Mouse (Mus musculus) limb, embryonic 13.5 days (tissue): ENCODE data around the gene Mertk. TPM values are rescaled to one million over a fixed set of nuclear protein-coding genes. Genes with fewer than 3 reads are reported as not detected.

Experiments
- ATAC-seq: fragments of 200-750 bp; cut with Nextera tagmentation; 2 replicates; pipeline ENCODE4 v1.8.0; 2017; ENCODE audit warnings: low read depth, moderate number of reproducible peaks, moderate TSS enrichment; ENCODE audit not compliant: low FRiP score
- H3K27ac ChIP-seq: fragments of 300-500 bp; sonication (generic); 2 replicates; pipeline ENCODE4 v1.5.1; 2015; ENCODE audit warnings: inconsistent platforms, mild to moderate bottlenecking, moderate library complexity
- H3K27me3 ChIP-seq: fragments of 300-500 bp; sonication (generic); 2 replicates; pipeline ENCODE4 v1.6.1; 2015; ENCODE audit warnings: mild to moderate bottlenecking, inconsistent platforms
- H3K36me3 ChIP-seq: fragments of 300-500 bp; sonication (generic); 2 replicates; pipeline ENCODE4 v1.6.1; 2015; ENCODE audit warnings: inconsistent platforms, mild to moderate bottlenecking, moderate library complexity
- H3K4me1 ChIP-seq: fragments of 300-500 bp; sonication (generic); 2 replicates; pipeline ENCODE4 v1.6.1; 2015; ENCODE audit warnings: inconsistent platforms
- H3K4me2 ChIP-seq: fragments of 300-500 bp; sonication (generic); replicated peaks from 2 replicates; pipeline ENCODE4 v1.6.1; 2015; ENCODE audit warnings: inconsistent platforms, mild to moderate bottlenecking, moderate library complexity
- H3K4me3 ChIP-seq: fragments of 300-500 bp; sonication (generic); 2 replicates; pipeline ENCODE4 v1.5.1; 2015; ENCODE audit warnings: moderate library complexity, mild to moderate bottlenecking, inconsistent platforms
- H3K9ac ChIP-seq: fragments of 300-500 bp; sonication (generic); 2 replicates; pipeline ENCODE4 v1.6.1; 2015; ENCODE audit warnings: mild to moderate bottlenecking, inconsistent platforms
- H3K9me3 ChIP-seq: fragments of 300-500 bp; sonication (generic); 2 replicates; pipeline ENCODE4 v1.6.1; 2016; ENCODE audit warnings: inconsistent platforms
- WGBS: fragments of 180-500 bp; shearing (Covaris S2); methylation state at CpG from one replicate; pipeline ENCODE4 v1.1.7; 2015; 5-methylcytosine and 5-hydroxymethylcytosine counted together
- polyA plus RNA-seq: library from polyadenylated mRNA; unstranded; fragments of >200 nt; fragmentation: Nextera tagmentation; extraction: Ambion mirVana; gene quantifications from 2 replicates; pipeline ENCODE4 v1.2.1, GENCODE M21; 2015

Mertk gene
- polyA plus RNA-seq, 1 experiment from 2014 or later = 15.6 TPM

DNA sequence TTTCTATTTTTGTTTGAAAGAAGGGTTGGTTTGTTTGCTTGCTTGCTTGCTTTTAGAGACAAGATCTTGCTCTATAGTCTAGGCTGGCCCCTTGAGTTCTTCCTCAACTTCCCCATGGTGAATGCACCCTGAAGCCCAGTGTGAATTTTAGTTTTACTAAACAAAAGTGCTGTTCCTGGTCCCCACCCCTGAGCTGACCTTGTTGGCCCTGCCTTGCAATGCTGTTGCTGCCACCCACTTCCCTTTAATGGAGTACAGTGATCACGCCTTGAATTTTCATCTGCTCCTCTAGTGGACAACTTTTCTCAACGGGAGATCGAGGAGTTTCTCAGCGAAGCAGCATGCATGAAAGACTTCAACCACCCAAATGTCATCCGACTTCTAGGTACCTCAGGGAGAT lies 83.5 kb downstream of the Mertk start:
- Histone ChIP-seq H3K4me2 (no peak overlapping the region), H3K36me3 (peaks cover 64% of the 10 kb centered on the region), H3K27me3 (no peaks in the 10 kb centered on the region), H3K4me3 (no peak overlapping the region), H3K4me1 (0 out of 2 replicates have a peak, but pooled peaks cover 2% of the 10 kb centered on the region), H3K9ac (no peak overlapping the region), H3K27ac (no peak overlapping the region), H3K9me3 (no peaks in the 10 kb centered on the region)
- 94% methylated on average over 5 of the region's 5 CpGs for WGBS
- ATAC-seq = no peak

DNA sequence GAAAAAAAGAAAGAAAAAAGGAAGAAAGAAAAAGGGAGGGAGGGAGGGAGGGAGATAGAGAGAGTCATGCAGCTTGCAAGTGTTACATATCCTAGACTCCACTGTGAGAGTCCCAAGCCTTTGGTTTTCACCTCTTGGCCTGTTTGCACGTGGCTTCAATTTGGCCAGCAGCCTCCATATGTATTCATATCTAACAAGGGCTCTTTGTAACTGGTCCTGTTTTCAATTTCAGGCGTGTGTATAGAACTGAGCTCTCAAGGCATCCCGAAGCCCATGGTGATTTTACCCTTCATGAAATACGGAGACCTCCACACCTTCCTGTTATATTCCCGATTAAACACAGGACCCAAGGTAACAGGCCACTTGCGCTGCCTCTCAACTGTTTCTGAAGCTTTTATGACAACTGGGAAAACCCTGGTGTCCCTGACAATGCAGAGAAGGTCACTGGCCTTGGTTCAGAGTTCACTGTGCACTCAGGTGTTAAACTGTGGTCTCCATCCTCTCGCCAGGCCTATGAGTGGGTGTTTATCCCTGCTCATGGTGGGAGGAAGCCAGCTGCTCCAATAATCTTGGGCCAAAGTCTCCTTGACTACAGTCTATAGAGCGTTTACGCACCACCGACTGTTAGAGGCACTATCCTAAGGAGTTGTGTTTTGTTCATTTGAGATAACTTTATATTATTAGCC lies 85.0 kb downstream of the Mertk start:
- 60% methylated on average over 10 of the region's 10 CpGs for WGBS
- peaks cover 68% of the 10 kb centered on the region for H3K36me3 ChIP-seq
- no peak overlapping the region for H3K9ac ChIP-seq
- ATAC-seq = no peak
- peak overlapping the region; percentile 44; the same call in 1 of the 2 replicates for H3K27ac ChIP-seq
- H3K4me3 ChIP-seq = no peak overlapping the region
- 0 out of 2 replicates have a peak, but pooled peaks cover 2% of the 10 kb centered on the region for H3K4me1 ChIP-seq
- H3K4me2 ChIP-seq = no peak overlapping the region
- H3K9me3 ChIP-seq = no peaks in the 10 kb centered on the region
- no peaks in the 10 kb centered on the region for H3K27me3 ChIP-seq

DNA sequence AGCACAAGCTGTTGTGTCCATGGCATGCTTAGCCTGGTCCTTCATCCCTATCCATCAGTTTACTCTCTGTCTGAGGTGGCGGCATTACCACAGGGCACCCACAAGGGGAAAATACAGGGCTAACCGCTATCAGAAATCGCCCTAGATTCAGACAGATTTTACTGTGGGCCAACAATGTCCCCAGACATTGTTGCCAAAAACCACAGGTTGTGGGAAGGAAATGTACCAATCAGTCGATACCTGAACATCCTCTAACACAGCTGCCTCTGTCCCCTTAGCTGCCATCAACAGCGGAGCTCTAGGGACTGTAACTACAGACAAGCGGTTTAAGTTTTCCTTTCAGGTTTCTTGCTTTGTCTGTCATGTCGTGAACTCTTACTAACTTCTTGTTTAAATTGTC lies 86.1 kb downstream of the Mertk start:
- no peak overlapping the region; the same call in 1 of the 2 replicates for H3K27ac ChIP-seq

DNA sequence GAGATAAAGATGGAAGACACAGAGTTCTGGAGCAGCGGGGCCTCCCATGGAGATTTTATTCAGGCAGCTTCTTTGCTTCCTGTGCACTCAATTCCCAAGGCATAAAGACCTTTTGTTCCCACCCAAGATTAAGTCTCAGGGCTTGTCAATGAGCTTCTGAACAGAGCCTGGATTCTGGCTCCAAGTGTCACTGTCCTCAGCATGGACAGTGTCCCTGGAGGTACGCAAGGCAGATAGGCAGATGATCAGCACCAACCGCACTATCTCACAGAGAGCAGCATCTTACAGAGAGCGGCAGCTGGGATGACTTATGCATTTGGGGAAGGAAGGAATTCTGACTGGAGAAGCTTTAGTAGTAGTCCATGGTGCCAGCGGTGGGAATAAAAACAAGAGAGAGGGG lies 87.6 kb downstream of the Mertk start:
- H3K27ac ChIP-seq = no peak overlapping the region
- H3K4me3 ChIP-seq = no peak overlapping the region
- H3K36me3 ChIP-seq = peaks cover 71% of the 10 kb centered on the region
- no peak for ATAC-seq
- no peaks in the 10 kb centered on the region for H3K27me3 ChIP-seq
- H3K9ac ChIP-seq = no peak overlapping the region
- no peak overlapping the region for H3K4me2 ChIP-seq
- 0 out of 2 replicates have a peak, but pooled peaks cover 2% of the 10 kb centered on the region for H3K4me1 ChIP-seq
- 88% methylated on average over 5 of the region's 5 CpGs for WGBS
- no peaks in the 10 kb centered on the region for H3K9me3 ChIP-seq

More for the DNA sequence above, 86.1 kb downstream of the Mertk start:
- 90% methylated on average over 7 of the region's 7 CpGs for WGBS
- Histone ChIP-seq H3K9ac (no peak overlapping the region), H3K36me3 (peaks cover 67% of the 10 kb centered on the region), H3K4me2 (no peak overlapping the region), H3K4me1 (0 out of 2 replicates have a peak, but pooled peaks cover 2% of the 10 kb centered on the region), H3K27me3 (no peaks in the 10 kb centered on the region), H3K9me3 (no peaks in the 10 kb centered on the region), H3K4me3 (no peak overlapping the region)
- no peak for ATAC-seq

DNA sequence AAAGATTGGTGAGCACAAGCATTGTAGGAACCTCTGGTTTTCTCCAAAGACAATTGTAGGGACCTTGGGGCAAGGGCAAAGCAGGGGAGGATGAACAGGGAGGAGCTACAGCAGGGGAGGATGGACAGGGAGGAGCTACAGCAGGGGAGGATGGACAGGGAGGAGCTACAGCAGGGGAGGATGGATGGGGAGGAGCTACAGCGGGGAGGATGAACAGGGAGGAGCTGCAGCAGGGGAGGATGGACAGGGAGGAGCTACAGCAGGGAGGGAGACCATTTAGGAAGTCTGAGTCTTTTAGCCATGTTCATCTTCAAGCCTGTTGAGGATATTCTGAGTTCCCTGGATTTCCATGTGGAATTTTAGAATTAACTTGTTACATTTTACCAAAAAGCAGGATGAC lies 88.0 kb downstream of the Mertk start:
- Histone ChIP-seq H3K4me2 (no peak overlapping the region), H3K9me3 (no peaks in the 10 kb centered on the region), H3K27ac (no peak overlapping the region), H3K9ac (no peak overlapping the region), H3K27me3 (no peaks in the 10 kb centered on the region), H3K36me3 (peaks cover 74% of the 10 kb centered on the region), H3K4me3 (no peak overlapping the region), H3K4me1 (0 out of 2 replicates have a peak, but pooled peaks cover 2% of the 10 kb centered on the region)
- no peak for ATAC-seq
- WGBS = 83% methylated on average over 1 of the region's 1 CpGs

DNA sequence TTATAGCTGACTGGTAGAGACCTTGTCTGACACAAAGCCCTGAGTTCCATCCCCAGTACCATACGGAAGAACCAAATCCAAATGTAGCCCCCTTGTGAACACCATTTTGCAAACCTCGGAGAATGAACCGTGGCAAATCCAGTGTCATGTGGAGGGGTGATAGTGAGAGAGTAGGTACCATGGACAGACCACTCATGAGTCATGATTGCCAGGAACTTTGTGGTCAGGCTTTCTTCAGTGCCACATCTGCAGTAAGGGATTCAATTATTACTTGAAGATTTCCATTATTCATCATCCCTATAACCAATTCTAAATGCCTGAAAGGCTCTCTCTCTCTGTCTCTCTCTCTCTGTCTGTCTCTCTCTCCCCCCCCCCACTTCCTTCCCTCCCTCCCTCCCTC lies 89.0 kb downstream of the Mertk start:
- WGBS = 87% methylated on average over 3 of the region's 3 CpGs
- H3K27ac ChIP-seq = no peak overlapping the region
- H3K9me3 ChIP-seq = no peaks in the 10 kb centered on the region
- H3K27me3 ChIP-seq = no peaks in the 10 kb centered on the region
- ATAC-seq = no peak
- H3K4me2 ChIP-seq = no peak overlapping the region
- no peak overlapping the region for H3K9ac ChIP-seq
- peaks cover 75% of the 10 kb centered on the region for H3K36me3 ChIP-seq
- 0 out of 2 replicates have a peak, but pooled peaks cover 2% of the 10 kb centered on the region for H3K4me1 ChIP-seq
- H3K4me3 ChIP-seq = no peak overlapping the region

DNA sequence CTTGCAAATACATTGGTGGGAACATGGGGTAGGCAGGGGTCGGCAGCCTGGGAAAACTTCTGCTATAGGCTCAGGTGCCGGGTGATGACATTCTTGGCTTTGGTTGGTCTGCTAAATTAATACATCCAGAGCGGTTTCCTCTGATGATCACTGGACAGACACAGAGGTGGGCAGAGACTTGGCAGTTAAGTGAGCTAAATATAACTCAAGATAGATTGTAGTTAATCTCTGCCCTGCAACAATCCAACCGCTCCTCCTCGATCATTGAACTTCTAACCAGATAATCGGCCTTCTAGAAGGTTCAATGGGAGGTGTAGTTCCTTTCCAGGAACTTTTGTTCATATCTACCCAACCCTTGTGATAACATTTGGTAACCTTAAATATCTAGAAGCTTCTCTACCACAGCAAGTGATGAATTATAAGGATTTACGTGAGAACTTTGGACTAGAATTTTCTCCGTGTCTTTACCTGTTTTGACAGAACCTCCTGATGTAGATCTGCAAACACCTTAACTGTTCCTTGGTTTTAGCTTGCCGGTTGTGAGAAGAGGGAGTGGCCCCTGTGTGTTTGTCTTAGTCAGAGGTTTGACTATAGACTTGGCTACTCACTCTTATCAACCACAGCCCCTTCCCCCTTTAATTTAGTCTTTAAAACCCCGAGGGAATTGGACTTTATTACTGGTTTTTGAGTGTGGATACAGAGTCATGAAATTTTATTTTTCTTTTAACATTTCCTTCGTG lies 92.3 kb downstream of the Mertk start:
- Histone ChIP-seq H3K36me3 (peaks cover 86% of the 10 kb centered on the region), H3K4me1 (no peaks in the 10 kb centered on the region), H3K27me3 (no peaks in the 10 kb centered on the region), H3K4me2 (no peak overlapping the region), H3K9me3 (no peaks in the 10 kb centered on the region), H3K27ac (no peak overlapping the region), H3K9ac (no peak overlapping the region), H3K4me3 (no peak overlapping the region)
- WGBS = 89% methylated on average over 11 of the region's 11 CpGs
- ATAC-seq = no peak

DNA sequence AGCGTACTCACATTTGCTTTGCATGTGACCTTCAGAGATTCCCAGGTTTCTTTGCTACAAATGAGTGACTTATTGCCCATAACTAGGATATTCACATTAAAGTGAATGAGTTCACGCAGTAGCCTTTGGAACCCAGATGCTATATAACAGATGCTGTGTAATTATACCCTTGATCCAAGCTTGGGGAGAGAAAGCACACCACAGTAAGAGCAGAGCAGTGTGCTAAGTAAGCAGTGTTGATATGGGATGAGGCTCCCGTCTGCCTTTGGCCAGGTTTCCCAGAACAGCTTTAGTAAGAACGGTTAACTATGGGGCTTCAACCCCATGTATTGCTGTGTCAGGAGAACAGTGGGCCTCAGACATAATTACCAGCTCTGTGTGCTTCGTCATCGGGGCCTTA lies 95.2 kb downstream of the Mertk start:
- H3K36me3 ChIP-seq = peaks cover 94% of the 10 kb centered on the region

DNA sequence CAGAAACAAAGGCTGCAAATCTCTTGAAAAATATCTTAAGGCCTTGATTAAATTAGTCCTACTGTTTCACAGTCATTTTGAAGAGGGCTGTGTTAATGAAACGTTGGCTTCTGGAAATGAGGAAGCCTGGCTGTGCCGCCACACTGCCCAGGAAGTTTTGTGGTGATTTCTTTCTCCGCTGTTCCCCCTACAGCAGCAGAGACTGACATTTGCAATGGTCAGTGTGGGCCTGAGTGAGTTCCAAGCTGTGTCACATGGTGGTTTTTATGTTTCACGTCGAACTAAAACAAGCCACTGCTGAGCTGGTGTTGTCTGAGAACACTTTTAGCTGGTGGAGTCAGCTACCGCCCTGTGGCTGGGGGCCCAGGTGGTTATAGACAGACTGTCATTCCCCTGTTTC lies 97.7 kb downstream of the Mertk start:
- H3K4me3 ChIP-seq = no peak overlapping the region
- no peak overlapping the region for H3K4me2 ChIP-seq
- no peaks in the 10 kb centered on the region for H3K4me1 ChIP-seq
- H3K27me3 ChIP-seq = no peaks in the 10 kb centered on the region
- peaks cover 99% of the 10 kb centered on the region for H3K36me3 ChIP-seq
- no peak overlapping the region for H3K27ac ChIP-seq
- no peak overlapping the region for H3K9ac ChIP-seq
- 82% methylated on average over 6 of the region's 6 CpGs for WGBS
- no peak for ATAC-seq
- no peaks in the 10 kb centered on the region for H3K9me3 ChIP-seq

More for the DNA sequence above, 95.2 kb downstream of the Mertk start:
- WGBS = 84% methylated on average over 6 of the region's 6 CpGs
- no peak overlapping the region for H3K4me2 ChIP-seq
- no peaks in the 10 kb centered on the region for H3K27me3 ChIP-seq
- no peak for ATAC-seq
- no peak overlapping the region for H3K27ac ChIP-seq
- no peaks in the 10 kb centered on the region for H3K9me3 ChIP-seq
- no peaks in the 10 kb centered on the region for H3K4me1 ChIP-seq
- no peak overlapping the region for H3K9ac ChIP-seq
- no peak overlapping the region for H3K4me3 ChIP-seq

DNA sequence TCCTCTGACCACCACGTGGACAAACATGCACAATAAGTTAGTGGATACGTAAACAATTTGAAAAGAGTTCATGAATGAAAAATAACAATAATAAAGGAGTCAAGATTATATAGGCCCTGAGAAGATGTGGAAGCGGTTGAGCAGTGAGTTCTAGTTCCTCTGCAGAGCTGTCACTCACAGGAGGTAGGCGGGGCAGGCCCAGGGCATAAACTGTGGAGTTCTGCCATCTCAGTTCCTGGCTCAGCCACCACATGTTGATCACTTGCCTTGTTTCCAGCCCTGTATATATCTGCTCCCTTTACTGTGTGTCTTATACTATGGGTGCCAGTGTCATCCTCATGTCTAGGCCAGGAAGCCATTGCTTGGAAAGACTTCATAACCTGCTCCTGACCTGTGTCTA lies 104.7 kb downstream of the Mertk start:
- Histone ChIP-seq H3K27ac (no peak overlapping the region), H3K36me3 (peaks cover 54% of the 10 kb centered on the region), H3K27me3 (no peaks in the 10 kb centered on the region), H3K4me1 (no peaks in the 10 kb centered on the region), H3K9ac (no peak overlapping the region), H3K4me2 (no peak overlapping the region), H3K9me3 (no peaks in the 10 kb centered on the region), H3K4me3 (no peak overlapping the region)
- ATAC-seq = no peak
- WGBS = 92% methylated on average over 4 of the region's 4 CpGs

DNA sequence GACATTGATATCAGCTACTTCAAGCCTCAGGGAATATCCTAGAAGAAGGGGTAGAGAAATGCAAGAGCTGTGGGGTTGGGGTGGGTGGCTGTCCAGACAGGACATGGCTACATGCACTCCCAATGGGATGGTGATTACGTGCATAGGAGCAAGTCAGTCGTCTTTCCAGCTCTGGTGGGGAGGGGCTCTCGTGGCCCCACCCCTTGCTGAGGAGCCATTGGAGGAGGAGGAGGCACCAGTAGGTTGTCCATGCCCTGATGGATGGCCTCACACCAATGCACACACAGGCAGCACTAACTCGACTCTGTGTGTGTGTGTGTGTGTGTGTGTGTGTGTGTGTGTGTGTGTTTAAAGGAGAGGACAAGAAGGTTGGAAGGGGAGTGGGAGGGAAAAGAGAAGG lies 106.6 kb downstream of the Mertk start:
- Histone ChIP-seq H3K4me2 (no peak overlapping the region), H3K27ac (no peak overlapping the region), H3K4me3 (no peak overlapping the region), H3K9me3 (no peaks in the 10 kb centered on the region), H3K9ac (no peak overlapping the region), H3K27me3 (no peaks in the 10 kb centered on the region), H3K36me3 (peaks cover 35% of the 10 kb centered on the region), H3K4me1 (no peaks in the 10 kb centered on the region)
- WGBS = 61% methylated on average over 4 of the region's 4 CpGs
- no peak for ATAC-seq

DNA sequence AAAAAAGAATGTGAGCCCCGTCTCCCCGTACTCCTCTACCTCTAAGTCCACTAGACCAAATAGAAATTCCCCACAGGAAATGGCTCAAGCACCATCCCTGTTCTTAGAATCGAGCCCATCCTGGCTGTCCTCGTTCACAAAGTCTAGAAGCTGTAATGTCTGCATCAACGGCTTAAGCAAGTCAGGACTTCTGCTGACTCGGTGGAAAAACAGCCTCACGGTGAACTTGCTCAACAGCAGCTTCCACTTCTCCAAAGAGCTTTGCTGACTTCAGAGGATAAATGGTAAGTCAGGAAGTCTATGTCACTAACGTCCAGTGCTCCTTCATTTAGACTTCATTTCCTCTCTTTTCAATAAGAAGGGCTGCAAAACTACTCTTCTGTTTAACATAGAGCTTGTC lies 107.8 kb downstream of the Mertk start:
- no peaks in the 10 kb centered on the region for H3K27me3 ChIP-seq
- no peak overlapping the region for H3K9ac ChIP-seq
- no peak overlapping the region for H3K4me3 ChIP-seq
- H3K9me3 ChIP-seq = no peaks in the 10 kb centered on the region
- H3K4me2 ChIP-seq = no peak overlapping the region
- no peaks in the 10 kb centered on the region for H3K4me1 ChIP-seq
- peaks cover 23% of the 10 kb centered on the region for H3K36me3 ChIP-seq
- H3K27ac ChIP-seq = no peak overlapping the region
- WGBS = 71% methylated on average over 8 of the region's 8 CpGs
- ATAC-seq = no peak
